Mouse (Mus musculus) forebrain, embryonic 11.5 days (tissue): Measurements from ENCODE around the gene Itpr1. TPM values are rescaled to one million over a fixed set of nuclear protein-coding genes. Genes with fewer than 3 reads are reported as not detected.

Source experiments
- ATAC-seq: fragments of 200-750 bp; cut with Nextera tagmentation; replicated peaks from 2 replicates; pipeline ENCODE4 v1.8.0; 2017; ENCODE audit warnings: moderate TSS enrichment; ENCODE audit not compliant: low FRiP score
- DNase-seq: peaks from one replicate; pipeline ENCODE4 v3.0.0-alpha.2; 2017; ENCODE audit warnings: low spot score
- H3K27ac ChIP-seq: fragments of 300-500 bp; sonication (generic); 2 replicates; pipeline ENCODE4 v1.5.1; 2014; ENCODE audit warnings: low read depth, low read length
- H3K27me3 ChIP-seq: fragments of 300-500 bp; sonication (generic); 2 replicates; pipeline ENCODE4 v1.6.1; 2014; ENCODE audit warnings: mild to moderate bottlenecking, low read length, mixed read lengths; ENCODE audit not compliant: control insufficient read depth, insufficient read depth
- H3K36me3 ChIP-seq: fragments of 300-500 bp; sonication (generic); 2 replicates; pipeline ENCODE4 v1.6.1; 2014; ENCODE audit warnings: mild to moderate bottlenecking, low read length, moderate library complexity, mixed read lengths; ENCODE audit not compliant: control insufficient read depth, insufficient read depth
- H3K4me1 ChIP-seq: fragments of 300-500 bp; sonication (generic); replicated peaks from 2 replicates; pipeline ENCODE4 v1.6.1; 2014; ENCODE audit warnings: low read length, mixed read lengths; ENCODE audit not compliant: control insufficient read depth, insufficient read depth
- H3K4me2 ChIP-seq: fragments of 300-500 bp; sonication (generic); 2 replicates; pipeline ENCODE4 v1.6.1; 2014; ENCODE audit warnings: low read depth, mild to moderate bottlenecking, low read length, moderate library complexity, mixed read lengths; ENCODE audit not compliant: severe bottlenecking
- H3K4me3 ChIP-seq: fragments of 300-500 bp; sonication (generic); 2 replicates; pipeline ENCODE4 v1.5.1; 2014; ENCODE audit warnings: low read depth, low read length
- H3K9ac ChIP-seq: fragments of 300-500 bp; sonication (generic); 2 replicates; pipeline ENCODE4 v1.6.1; 2014; ENCODE audit warnings: low read length
- H3K9me3 ChIP-seq: fragments of 300-500 bp; sonication (generic); 2 replicates; pipeline ENCODE4 v1.6.1; 2016; ENCODE audit warnings: low read length, mixed read lengths; ENCODE audit not compliant: control insufficient read depth
- WGBS: fragments of 180-500 bp; shearing (Covaris S2); extraction: QIAGEN DNeasy Blood & Tissue Kit; methylation state at CpG from one replicate; pipeline ENCODE4 v1.1.7; 2014; 5-methylcytosine and 5-hydroxymethylcytosine counted together
- polyA plus RNA-seq: library from polyadenylated mRNA; unstranded; fragments of >200 nt; fragmentation: Nextera tagmentation; extraction: Ambion mirVana; gene quantifications from 2 replicates; pipeline ENCODE4 v1.2.1, GENCODE M21; 2014

Gene Itpr1
- polyA plus RNA-seq, 1 experiment from 2014 or later = 8.1 TPM

GRCm38 (mm10) chr6:108222435-108222834 lies 9.5 kb downstream of the Itpr1 start:
- Histone ChIP-seq H3K27ac (no peak overlapping the region), H3K4me3 (no peak overlapping the region), H3K36me3 (no peaks in the 10 kb centered on the region), H3K4me2 (no peak overlapping the region), H3K9me3 (no peaks in the 10 kb centered on the region), H3K4me1 (no peaks in the 10 kb centered on the region), H3K9ac (no peak overlapping the region), H3K27me3 (no peaks in the 10 kb centered on the region)
- WGBS = 81% methylated on average over 5 of the region's 5 CpGs
- DNase-seq = no peak
- no peak for ATAC-seq

- H3K4me3 ChIP-seq = no peak overlapping the region
- 90% methylated on average over 5 of the region's 5 CpGs for whole genome bisulfite sequencing
These were observed 10.0 kb downstream of the Itpr1 start for GRCm38 (mm10) chr6:108222875-108223274.

GRCm38 (mm10) chr6:108224361-108224760 lies 11.5 kb downstream of the Itpr1 start:
- no peaks in the 10 kb centered on the region for H3K36me3 ChIP-seq
- DNase-seq (no peak), ATAC-seq (no peak)
- H3K4me1 ChIP-seq = peaks cover 2% of the 10 kb centered on the region; the same call in 1 of the 2 replicates
- no peak overlapping the region for H3K9ac ChIP-seq
- no peaks in the 10 kb centered on the region for H3K9me3 ChIP-seq
- H3K4me2 ChIP-seq = no peak overlapping the region
- no peak overlapping the region for H3K4me3 ChIP-seq
- WGBS = 94% methylated on average over 4 of the region's 4 CpGs
- H3K27me3 ChIP-seq = no peaks in the 10 kb centered on the region
- no peak overlapping the region for H3K27ac ChIP-seq

More at GRCm38 (mm10) chr6:108222875-108223274, 10.0 kb downstream of the Itpr1 start:
- Histone ChIP-seq H3K27ac (no peak overlapping the region), H3K36me3 (no peaks in the 10 kb centered on the region), H3K4me1 (no peaks in the 10 kb centered on the region), H3K9me3 (no peaks in the 10 kb centered on the region), H3K4me2 (no peak overlapping the region), H3K9ac (no peak overlapping the region), H3K27me3 (no peaks in the 10 kb centered on the region)
- DNase-seq = no peak
- no peak for ATAC-seq

GRCm38 (mm10) chr6:108225027-108225426 lies 12.1 kb downstream of the Itpr1 start:
- DNase-seq = no peak
- WGBS = 94% methylated on average over 2 of the region's 2 CpGs
- H3K9me3 ChIP-seq = no peaks in the 10 kb centered on the region
- ATAC-seq = no peak
- no peak overlapping the region for H3K4me2 ChIP-seq
- H3K27me3 ChIP-seq = no peaks in the 10 kb centered on the region
- H3K27ac ChIP-seq = no peak overlapping the region
- H3K4me1 ChIP-seq = peaks cover 2% of the 10 kb centered on the region; the same call in 1 of the 2 replicates
- no peaks in the 10 kb centered on the region for H3K36me3 ChIP-seq
- H3K4me3 ChIP-seq = no peak overlapping the region
- H3K9ac ChIP-seq = no peak overlapping the region

GRCm38 (mm10) chr6:108226230-108226629 lies 13.3 kb downstream of the Itpr1 start:
- WGBS = 75% methylated on average over 7 of the region's 7 CpGs
- ATAC-seq (no peak), DNase-seq (no peak)
- Histone ChIP-seq H3K4me2 (no peak overlapping the region), H3K27me3 (no peaks in the 10 kb centered on the region), H3K36me3 (no peaks in the 10 kb centered on the region), H3K27ac (no peak overlapping the region), H3K4me1 (peaks cover 2% of the 10 kb centered on the region; the same call in 1 of the 2 replicates), H3K4me3 (no peak overlapping the region), H3K9me3 (no peaks in the 10 kb centered on the region), H3K9ac (no peak overlapping the region)

- Histone ChIP-seq H3K27ac (no peak overlapping the region), H3K9me3 (no peaks in the 10 kb centered on the region), H3K9ac (no peak overlapping the region), H3K27me3 (no peaks in the 10 kb centered on the region), H3K4me3 (no peak overlapping the region), H3K4me2 (no peak overlapping the region), H3K36me3 (no peaks in the 10 kb centered on the region), H3K4me1 (peaks cover 2% of the 10 kb centered on the region; the same call in 1 of the 2 replicates)
- ATAC-seq (no peak), DNase-seq (no peak)
- 91% methylated on average over 6 of the region's 6 CpGs for WGBS
These were observed 14.6 kb downstream of the Itpr1 start for GRCm38 (mm10) chr6:108227461-108227860.

GRCm38 (mm10) chr6:108228048-108228447 lies 15.2 kb downstream of the Itpr1 start:
- Histone ChIP-seq H3K9me3 (no peaks in the 10 kb centered on the region), H3K27ac (no peak overlapping the region), H3K36me3 (no peaks in the 10 kb centered on the region), H3K4me2 (no peak overlapping the region), H3K27me3 (no peaks in the 10 kb centered on the region), H3K9ac (no peak overlapping the region), H3K4me3 (no peak overlapping the region), H3K4me1 (peaks cover 2% of the 10 kb centered on the region; the same call in 1 of the 2 replicates)
- ATAC-seq (no peak), DNase-seq (no peak)
- 79% methylated on average over 6 of the region's 6 CpGs for WGBS

- ATAC-seq (no peak), DNase-seq (no peak)
- Histone ChIP-seq H3K4me3 (no peak overlapping the region), H3K27ac (no peak overlapping the region), H3K4me1 (peaks cover 2% of the 10 kb centered on the region; the same call in 1 of the 2 replicates), H3K9me3 (no peaks in the 10 kb centered on the region), H3K36me3 (no peaks in the 10 kb centered on the region), H3K4me2 (no peak overlapping the region), H3K27me3 (no peaks in the 10 kb centered on the region), H3K9ac (no peak overlapping the region)
- 21% methylated on average over 2 of the region's 2 CpGs for WGBS
These were observed 15.7 kb downstream of the Itpr1 start for GRCm38 (mm10) chr6:108228601-108229000.

GRCm38 (mm10) chr6:108230608-108231007 lies 17.7 kb downstream of the Itpr1 start:
- Histone ChIP-seq H3K4me2 (no peak overlapping the region), H3K36me3 (no peaks in the 10 kb centered on the region), H3K27me3 (no peaks in the 10 kb centered on the region), H3K9ac (no peak overlapping the region), H3K27ac (no peak overlapping the region), H3K9me3 (no peaks in the 10 kb centered on the region), H3K4me3 (no peak overlapping the region), H3K4me1 (peaks cover 4% of the 10 kb centered on the region; the same call in 1 of the 2 replicates)
- no peak for DNase-seq
- no peak for ATAC-seq
- WGBS = 95% methylated on average over 3 of the region's 3 CpGs
